Mouse (Mus musculus): Measurements from ENCODE around the gene Cul7. TPM values are rescaled to one million over a fixed set of nuclear protein-coding genes. Genes with fewer than 3 reads are reported as not detected.
A peak's percentile ranks its signal among the peaks of the same experiment; 100 is the strongest.

The Cul7 gene
- total and polyA plus RNA-seq, 2 experiments from 2014 or later: 24.0 to 89.9 TPM

DNA sequence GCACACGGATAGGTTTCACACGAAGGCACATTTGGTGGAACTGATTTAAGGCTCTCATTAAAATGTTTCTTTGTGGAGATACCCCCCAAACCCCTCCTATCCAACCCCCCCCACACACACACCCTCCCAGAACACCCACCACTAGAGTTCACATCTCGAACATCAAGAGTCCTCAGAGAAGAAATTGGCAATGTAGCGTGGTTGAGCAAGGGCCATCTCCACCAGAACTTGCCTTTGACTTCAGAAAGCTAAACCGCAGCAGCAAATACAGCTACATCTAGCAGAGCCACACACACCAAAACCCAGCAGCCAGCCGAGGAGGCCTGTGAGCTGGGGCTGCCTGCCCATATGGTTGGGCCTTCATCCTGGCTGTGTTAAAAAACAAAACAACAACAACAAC, 22.7 kb upstream of the Cul7 start:
- Histone ChIP-seq H3K27ac (ENCODE audit: low read depth, low read length) (no peak overlapping the region), H3K4me3 (ENCODE audit: low read depth, low read length) (0 out of 2 replicates have a peak overlapping the region, but pooled peaks have one; percentile 97), H3K9ac (no peak overlapping the region), H3K4me1 (ENCODE audit: insufficient read depth) (peaks cover 22% of the 10 kb centered on the region), H3K4me2 (ENCODE audit: low read depth) (peak overlapping the region; percentile 78), H3K9me3 (ENCODE audit: low read length) (no peaks in the 10 kb centered on the region), H3K36me3 (ENCODE audit: insufficient read depth) (peaks cover 10% of the 10 kb centered on the region), H3K27me3 (ENCODE audit: insufficient read depth, low read length) (no peaks in the 10 kb centered on the region)
- WGBS: 59% methylated on average over 6 of the region's 6 CpGs
- DNase-seq (no peak), ATAC-seq (no peak)
- no peak for TF ChIP-seq CTCF (IDR thresholded peaks at IDR 0.05; ENCODE audit: low read depth)

DNA sequence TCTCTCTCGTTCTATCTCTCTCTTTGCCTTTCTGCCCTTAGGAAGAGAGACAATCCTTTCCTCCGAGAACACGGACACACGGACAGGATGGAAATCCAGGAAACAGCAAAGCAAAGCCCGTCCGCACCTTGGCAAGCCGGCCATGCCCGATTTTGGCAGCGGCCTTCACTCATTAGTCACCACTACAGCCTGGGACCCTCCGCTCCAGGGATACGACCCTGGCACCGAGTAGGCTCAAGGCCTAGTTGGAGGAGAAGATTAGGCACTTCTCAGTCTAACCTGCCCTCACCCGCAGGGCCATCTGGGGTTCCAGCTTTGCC, 21.7 kb upstream of the Cul7 start:
- no peaks in the 10 kb centered on the region for H3K9me3 ChIP-seq (ENCODE audit: low read length)
- TF ChIP-seq CTCF (IDR thresholded peaks at IDR 0.05; ENCODE audit: low read depth): no peak
- peak; percentile 9 for ATAC-seq
- H3K27ac ChIP-seq (ENCODE audit: low read depth, low read length): peak overlapping the region; percentile 85
- H3K4me1 ChIP-seq (ENCODE audit: insufficient read depth): peaks cover 21% of the 10 kb centered on the region
- peak overlapping the region; percentile 97 for H3K4me3 ChIP-seq (ENCODE audit: low read depth, low read length)
- H3K36me3 ChIP-seq (ENCODE audit: insufficient read depth): peaks cover 16% of the 10 kb centered on the region
- H3K9ac ChIP-seq: peak overlapping the region; percentile 91
- peak overlapping the region; percentile 78 for H3K4me2 ChIP-seq (ENCODE audit: low read depth)
- no peaks in the 10 kb centered on the region for H3K27me3 ChIP-seq (ENCODE audit: insufficient read depth, low read length)
- DNase-seq: peak; percentile 59
- 0% methylated on average over 12 of the region's 13 CpGs for WGBS

DNA sequence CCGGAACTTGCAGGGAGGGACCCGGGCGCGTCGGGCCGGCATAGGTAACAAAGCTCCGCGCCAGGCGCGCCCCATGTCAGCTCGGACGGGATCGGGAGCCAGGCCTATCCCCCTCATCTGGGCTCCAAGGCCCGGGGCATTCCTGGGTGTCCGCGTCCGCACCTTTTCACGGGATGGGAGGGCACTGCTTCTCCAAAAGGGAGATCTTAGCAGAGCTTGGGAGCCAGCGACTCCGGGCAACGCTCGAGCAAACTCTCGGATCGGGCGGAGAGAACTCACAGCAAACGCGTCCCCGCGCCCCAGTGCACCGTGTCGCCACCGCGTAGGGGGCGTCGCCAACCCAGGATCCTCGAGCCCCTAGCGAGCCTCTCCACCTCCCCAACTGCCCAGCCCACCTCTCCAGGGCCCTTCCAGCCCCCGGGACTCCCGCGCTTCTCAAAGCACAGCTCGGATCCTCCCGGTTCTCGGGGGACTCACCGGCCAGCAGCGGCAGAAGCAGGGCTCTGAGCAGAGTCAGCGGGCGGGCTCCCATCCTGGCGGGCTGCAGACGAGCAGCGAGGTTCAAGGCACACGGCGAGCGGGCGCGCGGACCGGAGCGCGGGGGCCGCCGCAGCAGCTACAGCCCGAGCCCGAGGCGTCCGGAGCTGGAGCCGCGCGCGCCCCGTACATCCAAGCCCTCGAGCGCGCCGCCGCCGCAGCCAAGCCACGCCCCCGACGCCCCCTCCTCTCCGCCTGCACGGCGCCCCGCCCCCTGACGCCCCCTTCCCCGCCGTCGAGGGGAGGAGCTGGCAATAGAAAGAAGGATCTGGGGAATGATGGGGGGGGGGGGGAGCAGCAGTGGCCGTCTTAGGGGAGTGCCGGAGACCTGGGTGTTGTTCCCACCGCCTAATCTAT, 21.1 kb upstream of the Cul7 start, which contains the start of gene Ptk7:
TSS of gene Ptk7 (minus strand) at position 714 of the 894 bp plus-strand sequence.
- Histone ChIP-seq H3K4me3 (ENCODE audit: low read depth, low read length) (peak within 1 kb of the TSS; percentile 97), H3K36me3 (ENCODE audit: insufficient read depth) (peaks cover 16% of the 10 kb centered on the region), H3K9me3 (ENCODE audit: low read length) (no peaks in the 10 kb centered on the region), H3K9ac (peak within 1 kb of the TSS; percentile 91), H3K27ac (ENCODE audit: low read depth, low read length) (peak within 1 kb of the TSS; percentile 85), H3K4me2 (ENCODE audit: low read depth) (peak within 1 kb of the TSS; percentile 78), H3K4me1 (ENCODE audit: insufficient read depth) (peaks cover 15% of the 10 kb centered on the region), H3K27me3 (ENCODE audit: insufficient read depth, low read length) (no peaks in the 10 kb centered on the region)
- WGBS: 1% methylated on average over 65 of the region's 90 CpGs
- DNase-seq (peak; percentile 93), ATAC-seq (peak; percentile 88)
- no peak; the same call in 1 of the 2 replicates for TF ChIP-seq CTCF (IDR thresholded peaks at IDR 0.05; ENCODE audit: low read depth)

DNA sequence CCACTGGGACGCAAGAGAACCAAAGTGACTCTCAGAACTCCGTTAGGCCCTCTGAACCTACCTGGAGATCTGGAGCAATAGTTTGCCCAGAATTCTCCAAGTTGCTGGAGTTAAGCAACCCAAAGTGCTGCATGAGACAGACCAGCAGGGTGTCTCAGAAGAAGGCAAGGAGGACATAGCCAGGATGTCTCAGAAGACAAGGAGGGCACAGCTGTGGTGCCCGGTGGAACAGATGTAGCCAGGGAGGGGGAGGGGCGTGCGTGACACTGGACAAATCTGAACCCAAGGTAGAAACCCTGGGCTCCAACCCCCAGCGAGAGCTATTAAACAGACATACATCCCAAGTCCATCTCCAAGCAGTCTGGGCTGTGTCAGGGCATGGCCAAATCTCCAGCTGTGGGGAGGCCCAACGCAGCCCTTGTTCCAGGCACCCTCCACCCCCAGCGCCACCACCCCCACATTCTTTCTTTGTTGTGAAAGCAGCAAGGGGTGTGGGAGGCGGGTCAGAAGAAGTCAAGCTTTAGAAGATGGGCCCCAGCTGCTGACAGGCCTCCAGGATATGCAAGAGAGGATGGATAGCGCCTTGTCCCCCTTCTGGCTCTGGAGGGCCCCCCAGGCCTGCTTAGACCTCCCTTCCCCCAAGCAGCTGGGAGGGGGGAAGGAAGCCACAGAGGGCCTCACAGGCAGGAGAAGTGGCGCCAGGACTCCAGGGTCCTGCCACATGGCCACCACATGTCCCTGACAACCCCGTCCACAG, 20.3 kb upstream of the Cul7 start:
- no peak; the same call in 1 of the 2 replicates for TF ChIP-seq CTCF (IDR thresholded peaks at IDR 0.05; ENCODE audit: low read depth)
- Histone ChIP-seq H3K4me2 (ENCODE audit: low read depth) (peak overlapping the region; percentile 78), H3K27ac (ENCODE audit: low read depth, low read length) (peak overlapping the region; percentile 40), H3K36me3 (ENCODE audit: insufficient read depth) (peaks cover 16% of the 10 kb centered on the region), H3K27me3 (ENCODE audit: insufficient read depth, low read length) (no peaks in the 10 kb centered on the region), H3K9me3 (ENCODE audit: low read length) (no peaks in the 10 kb centered on the region), H3K9ac (no peak overlapping the region), H3K4me3 (ENCODE audit: low read depth, low read length) (peak overlapping the region; percentile 97), H3K4me1 (ENCODE audit: insufficient read depth) (peaks cover 8% of the 10 kb centered on the region; the same call in 1 of the 2 replicates)
- ATAC-seq: peak; percentile 30; the same call in 1 of the 2 replicates
- DNase-seq: no peak
- WGBS: 14% methylated on average over 12 of the region's 12 CpGs

DNA sequence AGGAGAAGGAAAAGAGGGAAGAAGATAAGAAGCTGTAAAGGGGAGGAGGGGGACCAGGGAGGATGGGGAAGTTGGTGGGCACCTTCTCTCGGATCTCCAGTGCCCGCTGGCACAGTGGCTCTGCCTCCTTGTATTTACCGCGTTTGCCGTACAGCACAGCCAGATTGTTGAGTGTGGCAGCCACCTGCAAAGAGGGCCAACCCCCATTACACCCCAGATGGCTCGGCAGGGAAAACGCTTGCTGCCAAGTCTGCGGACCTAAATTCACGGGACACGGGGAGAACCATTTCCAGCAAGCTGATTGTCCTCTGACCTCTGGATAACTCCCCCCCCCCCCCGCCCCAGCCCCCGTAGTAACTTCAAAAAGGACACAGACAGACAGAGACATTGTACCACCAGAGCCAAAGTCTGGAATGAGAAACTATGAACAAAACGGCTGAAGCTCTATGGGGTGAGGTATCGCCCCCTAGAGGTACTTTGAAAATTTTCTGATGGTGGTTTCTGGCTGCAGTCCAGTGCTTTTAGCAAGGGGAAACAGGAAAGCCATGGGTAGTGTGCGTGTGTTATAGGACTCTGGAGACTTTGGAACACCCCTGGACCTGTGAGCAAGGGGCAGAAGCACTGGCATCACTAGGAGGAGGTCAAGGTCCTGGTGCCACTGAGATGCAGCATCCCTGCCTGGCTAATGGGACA, 13.2 kb upstream of the Cul7 start:
- 10% methylated on average over 15 of the region's 15 CpGs for WGBS

DNA sequence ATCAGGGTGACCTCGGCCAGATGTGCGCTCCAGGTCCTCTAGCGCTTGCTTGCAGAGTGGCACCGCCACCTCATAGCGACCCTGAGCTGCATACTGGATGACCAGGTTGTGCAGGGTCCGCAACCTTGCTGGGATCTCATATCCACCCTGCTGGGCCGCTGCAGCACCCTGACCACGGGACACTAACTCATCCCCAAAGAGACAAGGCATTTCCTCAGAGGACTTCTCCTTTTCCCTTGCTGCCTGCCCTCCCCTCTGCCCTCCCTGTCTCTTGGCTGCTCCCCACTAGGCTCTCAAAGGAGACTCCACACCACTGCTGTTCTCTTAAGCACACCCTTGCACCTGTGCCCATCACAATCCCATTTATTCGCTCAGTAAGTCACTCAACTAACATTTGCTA, 10.2 kb upstream of the Cul7 start:
- peaks cover 45% of the 10 kb centered on the region for H3K36me3 ChIP-seq (ENCODE audit: insufficient read depth)
- no peak for DNase-seq
- no peak overlapping the region for H3K27ac ChIP-seq (ENCODE audit: low read depth, low read length)
- 78% methylated on average over 9 of the region's 9 CpGs for WGBS
- no peaks in the 10 kb centered on the region for H3K27me3 ChIP-seq (ENCODE audit: insufficient read depth, low read length)
- no peaks in the 10 kb centered on the region for H3K9me3 ChIP-seq (ENCODE audit: low read length)
- no peak overlapping the region for H3K4me3 ChIP-seq (ENCODE audit: low read depth, low read length)
- TF ChIP-seq CTCF (IDR thresholded peaks at IDR 0.05; ENCODE audit: low read depth): no peak
- ATAC-seq: no peak
- H3K9ac ChIP-seq: no peak overlapping the region
- no peak overlapping the region for H3K4me2 ChIP-seq (ENCODE audit: low read depth)
- H3K4me1 ChIP-seq (ENCODE audit: insufficient read depth): peaks cover 14% of the 10 kb centered on the region

More for the DNA sequence above, 13.2 kb upstream of the Cul7 start:
- ATAC-seq: peak; percentile 72
- DNase-seq: peak; percentile 92
- H3K4me2 ChIP-seq (ENCODE audit: low read depth): peak overlapping the region; percentile 23; the same call in 1 of the 2 replicates
- H3K9me3 ChIP-seq (ENCODE audit: low read length): no peaks in the 10 kb centered on the region
- H3K9ac ChIP-seq: no peak overlapping the region
- peaks cover 45% of the 10 kb centered on the region for H3K36me3 ChIP-seq (ENCODE audit: insufficient read depth)
- H3K4me1 ChIP-seq (ENCODE audit: insufficient read depth): peaks cover 10% of the 10 kb centered on the region; the same call in 1 of the 2 replicates
- TF ChIP-seq CTCF (IDR thresholded peaks at IDR 0.05; ENCODE audit: low read depth): peak; percentile 82
- H3K27me3 ChIP-seq (ENCODE audit: insufficient read depth, low read length): no peaks in the 10 kb centered on the region
- H3K4me3 ChIP-seq (ENCODE audit: low read depth, low read length): no peak overlapping the region
- peak overlapping the region; percentile 69 for H3K27ac ChIP-seq (ENCODE audit: low read depth, low read length)
